Mouse (Mus musculus): ENCODE measurements at regions not wholly inside any gene's neighbourhood (a gene's known extent, or its start where the extent isn't known, plus 50 kb on each side); places are given as distances from the start of the nearest gene placed in this dataset.
"Not testable (repeated sequence)": the region's sequence is repeated elsewhere in the genome, so short reads cannot be mapped to it uniquely, and the experiment has no call there.

GRCm38 (mm10) chr8:15670722-15671121 is 624.8 kb upstream of the BB014433 start:
- no peak for DNase-seq (ENCODE audit: low spot score in 2 of 2)

GRCm38 (mm10) chr8:15670298-15670697 is 624.4 kb upstream of the BB014433 start:
- no peak for DNase-seq (ENCODE audit: low spot score in 2 of 2)

- no peak for DNase-seq (ENCODE audit: low spot score in 2 of 2)
Observed at GRCm38 (mm10) chr8:15669515-15669914, 623.6 kb upstream of the BB014433 start.

GRCm38 (mm10) chr8:15660602-15661001 is 614.7 kb upstream of the BB014433 start:
- DNase-seq (ENCODE audit: low spot score in 2 of 2), result no peak

- DNase-seq (ENCODE audit: low spot score in 2 of 2), result no peak
Observed at GRCm38 (mm10) chr8:15634769-15635366, 589.0 kb upstream of the BB014433 start.

- DNase-seq (ENCODE audit: low spot score in 2 of 2), result no peak
Observed at GRCm38 (mm10) chr8:15628584-15628983, 582.7 kb upstream of the BB014433 start.

- DNase-seq (ENCODE audit: low spot score in 2 of 2), result not testable (repeated sequence)
Observed at GRCm38 (mm10) chr8:15623602-15624392, 577.9 kb upstream of the BB014433 start.

GRCm38 (mm10) chr8:15610217-15610616 is 564.3 kb upstream of the BB014433 start:
- DNase-seq (ENCODE audit: low spot score in 2 of 2), result no peak

GRCm38 (mm10) chr8:15607598-15608215 is 561.8 kb upstream of the BB014433 start:
- no peak for DNase-seq (ENCODE audit: low spot score in 2 of 2)

- DNase-seq (ENCODE audit: low spot score in 2 of 2), result peak; percentile 60 to 68
Observed at GRCm38 (mm10) chr8:15601531-15601930, 555.7 kb upstream of the BB014433 start.

GRCm38 (mm10) chr8:15593106-15593505 is 547.2 kb upstream of the BB014433 start:
- DNase-seq (ENCODE audit: low spot score in 2 of 2), result no peak

- DNase-seq (ENCODE audit: low spot score in 2 of 2), result no peak
Observed at GRCm38 (mm10) chr8:15583782-15584181, 537.9 kb upstream of the BB014433 start.

- no peak for DNase-seq (ENCODE audit: low spot score in 2 of 2)
Observed at GRCm38 (mm10) chr8:15570091-15570490, 524.2 kb upstream of the BB014433 start.

GRCm38 (mm10) chr8:15567742-15568141 is 521.9 kb upstream of the BB014433 start:
- no peak for DNase-seq (ENCODE audit: low spot score in 2 of 2)

GRCm38 (mm10) chr8:15562310-15563296 is 516.7 kb upstream of the BB014433 start:
- peak; percentile 41 to 51 for DNase-seq (ENCODE audit: low spot score in 2 of 2)

- no peak for DNase-seq (ENCODE audit: low spot score in 2 of 2)
Observed at GRCm38 (mm10) chr8:15532027-15532426, 486.1 kb upstream of the BB014433 start.

- DNase-seq (ENCODE audit: low spot score in 2 of 2), result no peak
Observed at GRCm38 (mm10) chr8:15525461-15525860, 479.6 kb upstream of the BB014433 start.

GRCm38 (mm10) chr8:15519896-15520295 is 474.0 kb upstream of the BB014433 start:
- peak; percentile 46 to 65 for DNase-seq (ENCODE audit: low spot score in 2 of 2)

- no peak for DNase-seq (ENCODE audit: low spot score in 2 of 2)
Observed at GRCm38 (mm10) chr8:15500973-15501372, 455.1 kb upstream of the BB014433 start.

GRCm38 (mm10) chr8:15497566-15497965 is 451.7 kb upstream of the BB014433 start:
- no peak for DNase-seq (ENCODE audit: low spot score in 2 of 2)

- peak; percentile 18 to 32 for DNase-seq (ENCODE audit: low spot score in 2 of 2)
Observed at GRCm38 (mm10) chr8:15496248-15496647, 450.4 kb upstream of the BB014433 start.
